Mouse (Mus musculus): ENCODE results near the gene Polr2i.

DNA sequence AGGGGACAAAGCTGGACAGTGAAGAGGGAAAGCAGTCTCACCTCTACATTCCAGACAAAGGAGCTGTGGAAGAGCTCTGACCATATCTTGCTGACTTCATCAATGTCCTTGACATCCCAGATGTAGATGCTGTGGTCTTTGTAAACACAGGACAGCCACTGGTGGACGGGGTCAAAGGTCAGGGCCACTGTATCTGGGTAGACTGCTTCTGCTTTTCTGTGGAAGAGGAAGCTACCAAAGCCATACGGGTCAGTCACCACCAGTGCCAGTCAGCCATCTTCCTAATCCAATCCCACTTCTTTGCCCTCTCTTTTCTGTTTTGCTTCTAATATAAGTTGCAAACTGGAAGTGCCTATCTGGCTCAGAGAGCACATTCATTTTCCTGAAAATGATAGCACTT is 33.3 kb downstream of the Polr2i start:
- TF ChIP-seq CTCF (IDR thresholded peaks at IDR 0.05; ENCODE audit: low read depth, low read length): no peak
- TF ChIP-seq TAL1 (conservative IDR thresholded peaks at IDR 0.05; ENCODE audit: low read depth, low read length): no peak

Measured in G1E (cell line).